Mouse (Mus musculus) CD8-positive naive resting alpha-beta T cell, adult 57 days (primary cell): ENCODE data around the gene Lce1e. TPM values are rescaled to one million over a fixed set of nuclear protein-coding genes. Genes with fewer than 3 reads are reported as not detected.

Experiments used
- total RNA-seq: library from RNA; stranded (reverse); gene quantifications from one replicate; pipeline ENCODE4 v1.2.4, GENCODE M21; 2023

Gene Lce1e
- not detected for total RNA-seq

DNA sequence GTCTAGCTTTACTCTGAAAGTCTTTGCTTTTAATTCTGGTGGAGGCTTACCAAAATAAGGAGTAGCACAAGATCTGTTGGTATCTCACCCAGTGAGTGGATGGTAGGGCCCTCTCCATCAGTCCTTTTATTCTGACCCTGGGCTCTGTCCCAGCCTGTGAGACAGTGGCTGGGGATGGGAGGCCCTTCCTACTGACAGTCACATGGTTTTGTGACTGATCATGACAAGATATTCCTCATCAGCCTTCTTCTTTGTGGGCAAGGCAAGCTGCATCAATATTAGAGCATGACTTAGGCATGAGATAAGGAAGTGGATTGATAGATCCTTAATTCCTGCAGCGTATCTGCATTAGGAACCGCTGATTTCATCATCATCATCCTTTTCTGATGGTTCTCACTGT is at the start of gene Lce1e:
TSS of gene Lce1e (minus strand) at position 101 of the 400 bp plus-strand sequence.

DNA sequence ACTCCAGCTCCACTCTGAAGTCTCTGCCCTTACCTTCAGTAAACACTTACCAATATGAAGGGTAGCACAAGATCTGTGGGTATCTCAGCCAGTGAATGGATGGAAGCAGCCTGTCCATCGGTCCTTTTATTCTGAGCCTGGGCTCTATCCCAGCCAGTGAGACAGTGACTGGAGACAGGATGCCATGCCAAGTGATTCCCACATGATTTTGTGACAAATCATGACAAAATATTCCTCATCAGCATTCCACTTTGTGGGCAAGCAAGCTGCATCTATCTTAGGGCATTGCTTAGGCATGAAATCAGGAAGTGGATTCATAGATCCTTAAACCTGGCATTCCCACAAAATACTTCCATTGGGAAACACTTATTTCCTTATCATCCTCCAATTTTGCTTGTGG is 43.4 kb upstream of the Lce1e start, which contains the start of gene Lce1g:
TSS of gene Lce1g (minus strand) at position 101 of the 400 bp plus-strand sequence.

GRCm38 (mm10) chr3:92738996-92739395 is 30.1 kb upstream of the Lce1e start, which contains the start of gene Gm38119:
Gene Gm38119, minus strand, starts transcription at chr3:92739096.

DNA sequence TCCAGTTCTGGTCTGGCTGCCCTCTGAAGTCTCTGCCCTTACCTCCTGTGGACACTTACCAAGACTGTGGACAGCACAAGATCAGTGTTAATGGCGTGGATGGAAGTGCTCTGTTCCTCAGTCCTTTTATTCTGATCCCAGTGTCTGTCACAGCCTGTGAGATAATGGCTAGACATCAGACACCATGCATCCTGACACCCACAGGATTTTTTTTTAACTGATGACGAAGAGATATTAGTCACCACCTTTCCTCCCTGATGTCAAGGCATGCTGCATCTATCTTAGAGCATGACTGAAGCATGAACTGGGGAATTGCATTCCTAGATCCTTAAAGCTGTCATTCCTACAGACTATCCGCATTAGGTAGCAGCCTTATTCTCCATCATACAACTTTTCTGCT is 11.4 kb upstream of the Lce1e start, which contains the start of gene Lce1f:
TSS of gene Lce1f (minus strand) at position 101 of the 400 bp plus-strand sequence.

GRCm38 (mm10) chr3:92687110-92687509 is 21.8 kb downstream of the Lce1e start, which contains the start of gene Lce1d:
Gene Lce1d, minus strand, starts transcription at chr3:92687210.

DNA sequence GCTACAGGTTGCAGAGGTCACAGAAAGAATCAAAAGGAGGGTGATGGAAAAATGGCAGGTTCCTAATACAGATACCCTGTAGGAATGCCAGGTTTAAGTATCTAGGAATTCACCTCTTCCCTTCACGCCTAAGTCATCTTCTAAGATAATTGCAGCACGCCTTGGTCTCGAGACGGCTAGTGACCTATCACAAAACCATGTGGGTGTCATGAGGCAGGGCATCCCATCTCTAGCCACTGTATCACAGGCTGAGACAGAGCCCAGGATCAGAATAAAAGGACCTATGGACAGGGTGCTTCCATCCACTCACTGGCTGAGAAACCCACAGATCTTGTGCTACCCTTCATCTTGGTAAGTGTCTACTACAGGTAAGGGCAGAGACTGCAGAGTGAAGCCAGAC is 29.9 kb downstream of the Lce1e start, which contains the start of gene Lce1c:
TSS of gene Lce1c (plus strand) at position 301 of the 400 bp plus-strand sequence.

DNA sequence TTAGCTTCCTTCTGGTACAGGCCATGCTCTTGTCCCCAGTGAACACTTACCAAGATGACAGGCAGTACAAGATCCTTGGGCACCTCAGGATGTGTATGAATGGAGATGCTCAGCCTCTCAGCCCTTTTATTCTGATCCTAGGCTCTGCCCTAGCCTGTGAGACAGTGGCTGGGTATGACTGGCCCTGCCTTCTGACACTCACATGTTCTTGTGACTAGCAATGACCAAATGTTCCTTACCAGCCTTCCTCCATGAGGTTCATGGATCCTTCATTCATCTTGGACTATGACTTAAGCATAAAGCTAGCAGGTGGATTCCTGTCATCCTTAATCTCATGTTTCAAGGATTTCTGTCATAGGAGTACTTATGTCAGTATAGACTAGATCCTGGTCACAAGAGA is 38.7 kb downstream of the Lce1e start, which contains the start of gene Lce1a2:
TSS of gene Lce1a2 (minus strand) at position 101 of the 400 bp plus-strand sequence.

Other genes with a start within 250 kb of the Lce1e start
- not detected for gene Sprr1a, start 223.2 kb downstream of the Lce1e start, total RNA-seq
- not detected for gene Sprr4, start 208.6 kb downstream of the Lce1e start, total RNA-seq
- not detected for gene 2310046K23Rik, start 174.6 kb downstream of the Lce1e start, total RNA-seq
- not detected for gene Ivl, start 135.3 kb downstream of the Lce1e start, total RNA-seq
- not detected for gene Smcp, start 120.1 kb downstream of the Lce1e start, total RNA-seq
- gene 2210017I01Rik, start 101.6 kb downstream of the Lce1e start, total RNA-seq = not detected
- gene Lce6a, start 87.4 kb downstream of the Lce1e start, total RNA-seq = not detected
- not detected for gene Lce1a1, start 60.8 kb downstream of the Lce1e start, total RNA-seq
- gene Lce1b, start 52.1 kb downstream of the Lce1e start, total RNA-seq = not detected
- gene Lce1a2, start 38.8 kb downstream of the Lce1e start, total RNA-seq = not detected
- gene Lce1c, start 29.8 kb downstream of the Lce1e start, total RNA-seq = not detected
- not detected for gene Lce1d, start 21.9 kb downstream of the Lce1e start, total RNA-seq
- gene Lce1f, start 11.3 kb upstream of the Lce1e start, total RNA-seq = not detected
- gene Gm38119, start 30.0 kb upstream of the Lce1e start, total RNA-seq = not detected
- gene Lce1g, start 43.3 kb upstream of the Lce1e start, total RNA-seq = not detected
- gene Lce1h, start 56.0 kb upstream of the Lce1e start, total RNA-seq = not detected
- gene Lce1i, start 69.8 kb upstream of the Lce1e start, total RNA-seq = not detected
- not detected for gene Lce1j, start 81.4 kb upstream of the Lce1e start, total RNA-seq
- gene Lce1k, start 98.8 kb upstream of the Lce1e start, total RNA-seq = not detected
- gene Kprp, start 118.2 kb upstream of the Lce1e start, total RNA-seq = not detected
- gene Lce1l, start 142.2 kb upstream of the Lce1e start, total RNA-seq = not detected
- gene 2310050C09Rik, start 161.1 kb upstream of the Lce1e start, total RNA-seq = not detected
- gene Lce3a, start 217.2 kb upstream of the Lce1e start, total RNA-seq = not detected
- not detected for gene Lce3b, start 223.9 kb upstream of the Lce1e start, total RNA-seq
- not detected for gene Lce3c, start 235.4 kb upstream of the Lce1e start, total RNA-seq
- not detected for gene Lce3d, start 248.3 kb upstream of the Lce1e start, total RNA-seq